Mouse (Mus musculus) lung, embryonic 15.5 days (tissue): ENCODE results near the gene Polr1d. TPM values are rescaled to one million over a fixed set of nuclear protein-coding genes. Genes with fewer than 3 reads are reported as not detected.

Source experiments
- ATAC-seq: fragments of 200-750 bp; cut with Nextera tagmentation; 2 replicates; pipeline ENCODE4 v1.8.0; 2017; ENCODE audit warnings: moderate number of reproducible peaks, borderline replicate concordance; ENCODE audit not compliant: low FRiP score, low TSS enrichment; ENCODE audit errors: extremely low read depth
- H3K27ac ChIP-seq: fragments of 300-500 bp; sonication (generic); 2 replicates; pipeline ENCODE4 v1.5.1; 2015; ENCODE audit warnings: moderate library complexity, mild to moderate bottlenecking, inconsistent platforms
- H3K27me3 ChIP-seq: fragments of 300-500 bp; sonication (generic); 2 replicates; pipeline ENCODE4 v1.6.1; 2015; ENCODE audit warnings: inconsistent platforms
- H3K36me3 ChIP-seq: fragments of 300-500 bp; sonication (generic); 2 replicates; pipeline ENCODE4 v1.6.1; 2015; ENCODE audit warnings: inconsistent platforms
- H3K4me1 ChIP-seq: fragments of 300-500 bp; sonication (generic); 2 replicates; pipeline ENCODE4 v1.6.1; 2015; ENCODE audit warnings: inconsistent platforms
- H3K4me2 ChIP-seq: fragments of 300-500 bp; sonication (generic); 2 replicates; pipeline ENCODE4 v1.6.1; 2015; ENCODE audit warnings: inconsistent platforms, mild to moderate bottlenecking, moderate library complexity
- H3K4me3 ChIP-seq: fragments of 300-500 bp; sonication (generic); 2 replicates; pipeline ENCODE4 v1.5.1; 2015; ENCODE audit warnings: mild to moderate bottlenecking, inconsistent platforms
- H3K9ac ChIP-seq: fragments of 300-500 bp; sonication (generic); 2 replicates; pipeline ENCODE4 v1.6.1; 2015; ENCODE audit warnings: inconsistent platforms
- H3K9me3 ChIP-seq: fragments of 300-500 bp; sonication (generic); 2 replicates; pipeline ENCODE4 v1.6.1; 2016; ENCODE audit warnings: inconsistent platforms
- WGBS: fragments of 180-500 bp; shearing (Covaris S2); methylation state at CpG from one replicate; pipeline ENCODE4 v1.1.7; 2015; 5-methylcytosine and 5-hydroxymethylcytosine counted together
- polyA plus RNA-seq: library from polyadenylated mRNA; unstranded; fragments of >200 nt; fragmentation: Nextera tagmentation; extraction: Ambion mirVana; gene quantifications from 2 replicates; pipeline ENCODE4 v1.2.1, GENCODE M21; 2015

Polr1d gene
- polyA plus RNA-seq, 1 experiment from 2014 or later: 115 TPM

DNA sequence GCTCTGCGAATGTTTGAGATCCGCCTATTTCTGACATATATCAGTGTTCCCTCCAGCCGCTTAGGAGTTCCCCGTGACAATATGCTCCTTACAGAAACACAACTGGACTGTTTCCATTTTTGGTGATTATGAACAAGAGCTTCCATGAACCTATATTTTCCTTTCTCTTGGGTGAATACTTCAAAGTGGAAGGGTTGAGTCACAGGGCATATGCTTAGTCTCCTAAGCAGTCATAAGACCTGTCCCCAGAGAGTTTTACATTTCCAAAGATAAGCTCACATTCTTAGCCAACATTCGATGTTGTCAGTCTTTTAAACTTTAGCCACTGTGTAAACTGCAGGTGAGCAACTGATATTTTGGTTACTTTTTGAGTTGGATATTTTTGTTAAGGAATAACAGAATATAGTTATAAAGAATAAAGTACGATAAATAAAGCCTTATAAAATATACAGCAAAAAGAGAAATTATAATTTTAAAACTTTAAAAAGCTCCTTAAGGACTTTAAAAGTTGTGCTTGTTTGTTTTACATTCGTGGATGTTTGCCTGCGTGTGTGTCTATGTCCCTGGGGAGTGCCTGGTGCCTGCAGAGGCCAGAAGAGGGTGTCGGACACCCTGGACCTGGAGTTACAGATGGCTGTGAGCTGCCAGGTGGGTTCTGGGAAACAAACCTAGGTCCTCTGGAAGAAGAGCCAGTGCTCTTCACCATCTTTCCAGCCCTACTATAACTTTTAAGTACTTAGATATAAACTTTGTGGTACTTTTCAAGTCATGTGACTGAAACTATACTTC is 19.0 kb upstream of the Polr1d start:
- Histone ChIP-seq H3K36me3 (no peaks in the 10 kb centered on the region), H3K9ac (no peak overlapping the region), H3K9me3 (no peaks in the 10 kb centered on the region), H3K4me2 (no peak overlapping the region), H3K27ac (no peak overlapping the region), H3K27me3 (no peaks in the 10 kb centered on the region), H3K4me3 (no peak overlapping the region), H3K4me1 (peaks cover 35% of the 10 kb centered on the region)
- no peak for ATAC-seq
- 55% methylated on average over 9 of the region's 9 CpGs for WGBS

DNA sequence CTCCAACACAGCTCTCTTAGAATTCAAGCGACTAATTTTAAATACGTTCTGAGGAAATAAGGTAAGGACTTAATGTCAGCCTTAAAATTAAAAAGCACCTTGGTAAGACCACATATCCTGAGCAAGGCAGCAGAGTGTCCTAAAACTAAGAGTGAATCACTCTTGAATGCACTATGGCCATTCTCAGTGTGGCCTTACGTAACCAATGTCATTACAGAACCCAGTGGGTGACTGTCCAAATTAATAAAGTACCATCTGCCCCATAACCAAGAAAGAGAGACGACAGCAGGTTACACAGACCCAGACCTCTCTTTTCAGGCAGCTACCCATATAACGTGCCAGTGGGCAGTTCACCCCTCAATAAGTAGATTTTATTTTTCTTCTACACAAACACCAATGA is 18.2 kb upstream of the Polr1d start:
- 95% methylated on average over 5 of the region's 5 CpGs for WGBS
- ATAC-seq: no peak
- Histone ChIP-seq H3K4me2 (no peak overlapping the region), H3K36me3 (no peaks in the 10 kb centered on the region), H3K27me3 (no peaks in the 10 kb centered on the region), H3K9ac (no peak overlapping the region), H3K27ac (no peak overlapping the region), H3K4me1 (peaks cover 40% of the 10 kb centered on the region), H3K9me3 (no peaks in the 10 kb centered on the region), H3K4me3 (no peak overlapping the region)

DNA sequence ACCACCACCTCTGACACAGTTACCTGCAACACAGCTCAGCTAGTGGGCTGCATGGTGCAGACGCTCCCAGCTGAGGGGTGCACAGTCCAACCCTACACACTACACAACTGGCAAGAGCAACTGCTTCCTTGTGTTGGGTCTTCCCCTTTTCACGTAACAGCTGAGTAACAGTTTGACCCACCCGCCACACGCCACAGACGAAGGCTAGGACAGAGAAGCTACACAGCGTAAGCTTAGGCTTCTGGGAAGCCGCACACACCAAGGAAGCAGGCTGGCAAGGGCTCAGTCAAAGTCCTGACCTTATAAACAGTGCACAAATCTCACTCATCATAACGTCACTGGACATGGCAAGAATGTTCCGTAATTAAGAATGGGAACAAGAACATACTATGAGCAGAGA is 17.5 kb upstream of the Polr1d start:
- 68% methylated on average over 9 of the region's 9 CpGs for WGBS
- ATAC-seq: no peak

DNA sequence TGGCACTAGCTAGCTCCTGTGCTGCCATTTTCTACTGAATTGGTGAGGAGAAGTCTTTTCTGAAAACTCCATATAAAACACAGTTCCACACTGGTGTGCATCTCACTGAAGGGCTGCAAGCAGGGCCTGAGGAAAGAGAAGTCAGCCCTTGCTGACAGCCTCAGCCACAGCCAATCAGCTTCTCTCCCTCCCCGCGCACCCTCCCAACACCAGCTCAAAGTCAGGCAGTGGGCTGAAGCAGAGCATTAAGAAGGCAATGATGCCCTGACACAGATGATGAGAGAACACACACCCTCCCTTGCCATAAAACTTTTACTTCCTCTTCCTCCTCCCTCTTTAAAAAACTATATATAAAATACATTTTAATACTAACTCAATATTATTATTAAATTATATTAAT is 16.8 kb upstream of the Polr1d start:
- no peaks in the 10 kb centered on the region for H3K27me3 ChIP-seq
- 97% methylated on average over 2 of the region's 2 CpGs for WGBS
- H3K27ac ChIP-seq: no peak overlapping the region
- H3K4me1 ChIP-seq: peaks cover 46% of the 10 kb centered on the region
- no peak overlapping the region for H3K4me3 ChIP-seq
- no peaks in the 10 kb centered on the region for H3K36me3 ChIP-seq
- H3K9ac ChIP-seq: no peak overlapping the region
- H3K4me2 ChIP-seq: no peak overlapping the region
- ATAC-seq: no peak
- H3K9me3 ChIP-seq: no peaks in the 10 kb centered on the region

More for the DNA sequence above, 17.5 kb upstream of the Polr1d start:
- Histone ChIP-seq H3K9ac (no peak overlapping the region), H3K4me1 (peaks cover 46% of the 10 kb centered on the region), H3K27ac (no peak overlapping the region), H3K4me2 (no peak overlapping the region), H3K9me3 (no peaks in the 10 kb centered on the region), H3K27me3 (no peaks in the 10 kb centered on the region), H3K4me3 (no peak overlapping the region), H3K36me3 (no peaks in the 10 kb centered on the region)

DNA sequence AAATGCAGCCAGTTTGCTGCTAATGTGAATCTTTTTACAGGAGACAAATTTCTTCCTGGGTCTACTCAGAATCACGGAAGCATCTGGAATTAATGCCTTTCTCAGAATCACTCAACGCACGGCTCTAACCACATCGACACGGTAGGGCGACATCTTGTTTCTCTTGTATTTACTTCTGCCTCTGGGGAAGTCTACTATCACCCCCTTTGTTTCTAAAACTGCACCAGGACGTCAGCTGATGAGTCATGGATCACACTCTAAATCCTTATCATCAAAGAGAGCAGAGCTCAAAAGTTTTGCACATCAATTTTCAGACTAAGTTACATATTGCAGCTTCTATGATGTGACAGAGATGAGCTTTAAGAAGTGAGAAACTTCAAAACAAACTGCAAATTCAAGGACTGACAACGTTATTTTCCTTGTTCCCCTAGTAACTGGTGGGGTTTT is 13.6 kb upstream of the Polr1d start:
- peaks cover 34% of the 10 kb centered on the region for H3K4me1 ChIP-seq
- H3K36me3 ChIP-seq: no peaks in the 10 kb centered on the region
- H3K4me3 ChIP-seq: no peak overlapping the region
- no peak for ATAC-seq
- H3K27ac ChIP-seq: 0 out of 2 replicates have a peak overlapping the region, but pooled peaks have one; percentile 26
- no peaks in the 10 kb centered on the region for H3K27me3 ChIP-seq
- H3K9me3 ChIP-seq: no peaks in the 10 kb centered on the region
- H3K4me2 ChIP-seq: peak overlapping the region; percentile 27
- 34% methylated on average over 8 of the region's 8 CpGs for WGBS
- H3K9ac ChIP-seq: no peak overlapping the region

DNA sequence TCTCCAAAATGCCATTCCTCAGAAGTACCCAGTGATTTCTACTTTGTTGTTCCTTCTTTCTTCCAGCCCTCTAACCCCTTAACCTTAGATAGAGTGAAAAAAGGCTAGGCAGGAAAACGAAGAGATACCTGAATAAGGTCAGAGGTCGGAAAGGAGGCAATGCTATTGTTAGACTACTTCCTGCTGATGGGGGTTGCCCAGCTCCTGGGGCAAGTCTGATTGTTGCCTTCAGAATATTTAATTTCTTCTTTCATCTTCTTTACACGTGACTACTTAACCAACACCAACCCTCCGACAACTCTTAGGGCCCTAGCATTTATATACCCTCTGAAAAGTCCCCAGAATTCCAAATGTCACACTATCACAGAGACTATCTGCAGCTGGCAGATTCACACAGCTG is 10.7 kb upstream of the Polr1d start:
- Histone ChIP-seq H3K4me3 (no peak overlapping the region), H3K9me3 (no peaks in the 10 kb centered on the region), H3K27ac (no peak overlapping the region), H3K9ac (no peak overlapping the region), H3K4me1 (peaks cover 40% of the 10 kb centered on the region), H3K27me3 (no peaks in the 10 kb centered on the region), H3K36me3 (no peaks in the 10 kb centered on the region), H3K4me2 (no peak overlapping the region)
- 52% methylated on average over 4 of the region's 4 CpGs for WGBS
- ATAC-seq: no peak

DNA sequence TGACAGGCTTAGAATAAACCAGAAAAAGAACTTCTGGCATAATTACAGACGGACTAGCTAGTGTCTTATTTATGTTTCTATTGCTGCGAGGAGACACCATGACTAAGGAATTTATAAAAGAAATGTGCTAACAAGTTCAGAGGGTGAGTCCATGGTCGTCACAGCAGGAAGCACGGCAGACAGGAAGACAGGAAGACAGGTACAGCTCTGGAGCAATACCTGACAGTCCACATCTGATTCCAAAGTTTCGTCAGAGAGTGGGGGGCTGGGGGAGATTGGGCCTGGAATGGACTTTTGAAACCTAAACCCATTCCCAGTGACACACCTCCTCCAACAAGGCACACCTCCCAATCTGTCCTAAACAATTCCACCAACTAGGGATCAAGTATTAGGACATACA is 9.9 kb upstream of the Polr1d start:
- no peaks in the 10 kb centered on the region for H3K36me3 ChIP-seq
- H3K4me1 ChIP-seq: peaks cover 43% of the 10 kb centered on the region
- no peak overlapping the region for H3K4me2 ChIP-seq
- H3K27me3 ChIP-seq: no peaks in the 10 kb centered on the region
- no peak overlapping the region for H3K4me3 ChIP-seq
- H3K9ac ChIP-seq: no peak overlapping the region
- H3K9me3 ChIP-seq: no peaks in the 10 kb centered on the region
- H3K27ac ChIP-seq: no peak overlapping the region
- WGBS: 43% methylated on average over 5 of the region's 5 CpGs
- no peak for ATAC-seq

DNA sequence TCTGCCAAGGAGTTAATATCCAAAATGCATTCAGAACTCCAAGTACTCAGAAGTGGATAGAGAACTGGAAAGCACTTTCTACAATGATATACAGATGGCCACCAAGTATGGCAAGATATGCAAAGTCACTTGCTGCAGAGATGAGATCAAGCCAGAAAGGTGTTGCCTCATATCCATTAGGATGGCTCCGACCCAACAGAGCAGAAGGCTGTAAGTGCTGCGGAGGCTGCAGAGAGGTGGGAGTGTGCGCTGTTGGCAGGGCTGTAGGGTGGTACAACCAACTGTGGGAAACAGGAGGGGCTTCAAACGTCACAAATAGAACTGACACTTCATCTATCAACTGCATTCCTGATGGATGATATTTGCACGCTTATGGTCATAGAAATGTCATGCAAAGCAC is 8.0 kb upstream of the Polr1d start:
- no peaks in the 10 kb centered on the region for H3K27me3 ChIP-seq
- H3K9ac ChIP-seq: no peak overlapping the region
- peak; percentile 20; the same call in 1 of the 2 replicates for ATAC-seq
- no peak overlapping the region for H3K4me2 ChIP-seq
- H3K36me3 ChIP-seq: no peaks in the 10 kb centered on the region
- no peak overlapping the region for H3K4me3 ChIP-seq
- peaks cover 53% of the 10 kb centered on the region for H3K4me1 ChIP-seq
- 50% methylated on average over 5 of the region's 5 CpGs for WGBS
- H3K9me3 ChIP-seq: no peaks in the 10 kb centered on the region
- H3K27ac ChIP-seq: no peak overlapping the region

DNA sequence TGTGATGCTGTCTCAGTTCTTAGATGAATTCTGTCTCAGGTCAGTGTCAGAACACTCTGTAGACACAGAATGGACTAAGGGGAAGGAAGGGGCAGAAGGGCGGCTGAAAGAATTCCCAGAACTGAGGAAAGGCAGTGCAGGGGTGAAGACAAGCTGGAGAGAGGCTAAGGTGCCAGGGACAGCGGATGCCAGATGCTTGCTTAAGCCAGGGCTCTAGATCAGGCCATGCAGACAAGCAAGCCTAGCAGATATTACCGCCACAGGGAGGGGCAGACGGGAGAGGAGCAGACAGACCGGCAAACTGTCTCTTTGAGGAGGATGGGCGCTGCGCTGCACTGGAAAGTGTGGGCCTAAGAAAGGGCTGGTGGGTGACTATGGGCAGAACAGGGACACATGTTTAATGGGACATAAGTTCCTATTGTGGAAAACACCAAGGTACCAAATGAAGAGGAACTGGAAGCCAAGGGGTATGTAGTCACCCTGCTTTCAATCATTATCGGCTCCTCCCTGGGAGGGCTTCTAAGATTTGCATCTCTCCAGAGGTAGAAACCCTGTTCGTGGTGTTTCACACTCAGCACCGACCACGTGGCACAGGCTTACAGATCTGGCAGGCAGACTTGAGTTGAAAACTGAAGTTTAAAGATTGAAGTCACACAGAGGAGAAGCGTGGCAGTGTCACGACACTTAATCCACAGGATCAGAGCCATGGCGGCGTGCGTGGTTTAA is 5.9 kb upstream of the Polr1d start:
- WGBS: 72% methylated on average over 16 of the region's 16 CpGs
- Histone ChIP-seq H3K4me1 (peaks cover 61% of the 10 kb centered on the region), H3K9ac (no peak overlapping the region), H3K27me3 (no peaks in the 10 kb centered on the region), H3K4me3 (no peak overlapping the region), H3K27ac (no peak overlapping the region), H3K4me2 (no peak overlapping the region), H3K36me3 (no peaks in the 10 kb centered on the region), H3K9me3 (no peaks in the 10 kb centered on the region)
- ATAC-seq: no peak

DNA sequence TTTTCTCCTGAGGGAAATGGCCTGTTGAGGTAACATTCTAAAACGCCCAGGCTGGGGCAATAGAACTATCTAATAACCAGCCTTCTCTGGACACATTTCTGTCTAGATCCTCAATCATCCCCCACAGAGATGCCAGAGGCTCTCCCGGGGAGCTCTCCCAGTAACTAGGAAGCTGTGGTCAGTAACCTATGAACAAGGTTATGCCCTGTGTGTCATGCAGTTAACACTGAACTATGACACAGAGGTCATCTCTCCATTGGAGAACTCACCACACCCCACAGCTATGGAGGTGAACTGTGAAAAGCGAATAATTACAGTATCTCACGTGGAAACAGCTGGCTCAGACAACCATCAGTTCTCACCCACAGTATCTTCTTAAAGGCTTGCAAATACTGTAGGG is 5.0 kb upstream of the Polr1d start:
- Histone ChIP-seq H3K36me3 (no peaks in the 10 kb centered on the region), H3K4me3 (no peak overlapping the region), H3K27ac (no peak overlapping the region), H3K27me3 (no peaks in the 10 kb centered on the region), H3K4me2 (no peak overlapping the region), H3K9ac (no peak overlapping the region), H3K9me3 (no peaks in the 10 kb centered on the region), H3K4me1 (peaks cover 60% of the 10 kb centered on the region)
- ATAC-seq: no peak
- WGBS: 63% methylated on average over 4 of the region's 4 CpGs

DNA sequence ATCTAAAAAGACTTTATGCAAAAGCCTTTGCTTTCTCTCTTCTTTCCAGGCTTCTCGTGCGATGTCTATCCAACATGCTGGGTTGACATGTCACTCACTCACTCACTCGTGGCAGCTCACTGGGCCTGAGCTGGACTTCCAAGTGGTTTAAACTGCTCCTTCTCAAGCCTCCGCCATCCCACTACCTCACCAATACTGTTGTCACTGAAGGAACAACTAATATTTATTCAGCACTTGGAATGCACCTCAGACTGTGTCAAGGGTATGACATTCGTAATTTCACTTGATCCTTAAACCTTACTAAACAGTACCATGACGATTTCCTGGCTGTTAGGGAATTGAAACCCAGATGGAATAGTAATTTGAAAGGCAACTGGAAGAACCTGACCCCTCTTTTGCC is 3.0 kb upstream of the Polr1d start:
- Histone ChIP-seq H3K9ac (no peak overlapping the region), H3K36me3 (no peaks in the 10 kb centered on the region), H3K4me1 (peaks cover 58% of the 10 kb centered on the region), H3K27ac (no peak overlapping the region), H3K4me2 (no peak overlapping the region), H3K9me3 (no peaks in the 10 kb centered on the region), H3K4me3 (no peak overlapping the region), H3K27me3 (no peaks in the 10 kb centered on the region)
- 40% methylated on average over 6 of the region's 6 CpGs for WGBS
- no peak for ATAC-seq
